Mouse (Mus musculus) spleen, embryonic (tissue): ENCODE data around the gene Lpin3.

ENCODE experiments used
- CTCF ChIA-PET: fragments of 350-600 bp; sonication (Branson Sonifier 250); formaldehyde crosslinking; loops from one replicate; lab custom pipeline; 2022; lab: Charles Lee

Gene Lpin3

DNA sequence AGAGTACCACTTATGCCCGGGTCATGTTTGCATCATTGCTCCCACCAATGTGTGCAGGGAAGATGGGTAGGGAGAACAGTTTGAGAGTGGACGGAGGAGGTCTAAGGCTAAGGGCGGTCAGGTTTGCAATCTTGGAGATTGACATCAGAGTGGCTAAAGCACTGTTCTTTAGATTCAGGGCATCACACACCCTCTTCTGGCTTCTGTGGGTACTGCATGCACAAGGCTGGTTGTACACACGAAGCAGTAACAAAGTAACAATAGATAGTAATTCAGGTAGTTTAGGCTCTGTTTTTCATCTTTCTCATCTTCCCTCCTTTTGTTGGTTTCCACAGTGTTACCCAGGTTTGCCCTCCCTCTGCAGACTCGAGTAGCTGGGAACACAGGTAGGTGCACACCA is 50.9 kb downstream of the Lpin3 start:
- CTCF ChIA-PET: no interaction called here

DNA sequence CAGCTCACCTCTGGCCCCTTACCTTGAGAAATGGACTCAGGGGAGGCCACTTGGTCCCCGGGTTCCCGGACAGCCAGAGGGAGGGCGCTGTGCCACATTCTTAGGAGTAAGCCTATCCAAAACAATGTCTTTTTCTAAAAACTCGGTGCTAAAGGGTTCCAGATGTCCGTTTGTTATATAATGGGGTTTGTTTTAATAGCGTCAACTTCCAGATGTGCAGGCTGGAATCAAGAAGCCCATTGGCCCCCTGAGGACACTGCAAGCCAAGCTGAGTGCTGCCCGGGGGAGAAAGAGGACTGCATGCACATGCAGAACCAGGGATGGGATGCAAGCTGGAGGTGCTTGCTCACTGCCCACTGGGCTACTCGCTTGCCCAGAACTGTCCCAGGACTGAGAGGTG is 51.9 kb downstream of the Lpin3 start:
- CTCF ChIA-PET: no interaction called here

DNA sequence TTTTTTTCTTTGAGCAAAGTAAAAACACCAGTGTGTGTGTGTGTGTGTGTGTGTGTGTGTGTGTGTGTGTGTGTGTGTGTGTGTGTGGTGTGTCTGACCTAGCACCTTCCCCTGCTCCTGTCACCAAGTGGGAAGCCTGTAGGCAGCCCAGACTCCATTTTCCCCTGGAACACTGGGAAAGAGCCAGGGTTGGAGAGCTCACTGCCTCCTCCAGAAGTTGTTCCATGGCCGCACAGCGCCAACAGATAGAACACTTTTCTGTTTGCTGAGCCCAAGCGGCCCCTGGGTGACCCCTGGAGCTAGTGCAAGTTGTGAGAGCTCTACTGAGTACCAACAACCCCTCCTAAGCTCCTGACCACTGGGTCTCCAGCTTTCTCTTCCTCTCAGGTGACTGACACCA is 52.5 kb downstream of the Lpin3 start:
- CTCF ChIA-PET: no interaction called here

DNA sequence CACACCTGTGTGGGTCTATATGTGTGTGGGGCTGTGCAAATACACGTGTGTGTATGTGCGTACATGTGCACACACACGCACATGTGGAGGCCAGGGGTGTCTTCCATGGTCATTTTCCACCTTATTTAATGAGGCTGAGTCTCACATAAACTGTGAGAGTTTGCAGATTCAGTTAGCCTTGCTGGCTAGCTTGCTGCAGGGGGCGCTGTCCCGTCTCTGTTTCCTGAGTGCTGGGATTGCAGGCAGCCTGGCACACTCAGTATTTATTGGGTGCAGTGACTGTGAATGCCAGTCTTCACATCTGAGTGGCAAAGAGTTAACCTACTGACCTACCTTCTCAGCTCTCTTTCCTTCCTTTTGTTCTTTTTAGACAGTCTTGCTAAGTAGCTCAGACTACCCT is 53.4 kb downstream of the Lpin3 start:
- CTCF ChIA-PET: no interaction called here

DNA sequence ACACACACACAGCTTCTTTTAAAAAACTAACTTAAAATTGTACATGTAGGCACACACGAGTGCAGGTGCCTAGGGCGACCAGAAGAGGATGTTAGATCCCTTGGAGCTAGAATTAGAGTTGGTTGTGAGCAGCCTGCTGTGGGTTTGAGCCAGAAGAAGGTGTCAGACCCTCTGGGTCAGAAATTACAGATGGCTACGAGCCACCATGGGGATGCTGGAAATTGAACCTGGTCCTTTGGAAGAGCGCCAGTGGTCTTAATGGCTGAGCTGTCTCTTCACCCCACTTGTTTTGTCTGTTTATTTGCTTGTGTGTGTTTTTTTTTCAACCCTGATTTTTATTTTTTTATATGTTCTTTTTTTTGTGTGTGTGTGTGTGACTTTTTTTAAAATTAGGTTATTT is 54.0 kb downstream of the Lpin3 start:
- CTCF ChIA-PET: no interaction called here

DNA sequence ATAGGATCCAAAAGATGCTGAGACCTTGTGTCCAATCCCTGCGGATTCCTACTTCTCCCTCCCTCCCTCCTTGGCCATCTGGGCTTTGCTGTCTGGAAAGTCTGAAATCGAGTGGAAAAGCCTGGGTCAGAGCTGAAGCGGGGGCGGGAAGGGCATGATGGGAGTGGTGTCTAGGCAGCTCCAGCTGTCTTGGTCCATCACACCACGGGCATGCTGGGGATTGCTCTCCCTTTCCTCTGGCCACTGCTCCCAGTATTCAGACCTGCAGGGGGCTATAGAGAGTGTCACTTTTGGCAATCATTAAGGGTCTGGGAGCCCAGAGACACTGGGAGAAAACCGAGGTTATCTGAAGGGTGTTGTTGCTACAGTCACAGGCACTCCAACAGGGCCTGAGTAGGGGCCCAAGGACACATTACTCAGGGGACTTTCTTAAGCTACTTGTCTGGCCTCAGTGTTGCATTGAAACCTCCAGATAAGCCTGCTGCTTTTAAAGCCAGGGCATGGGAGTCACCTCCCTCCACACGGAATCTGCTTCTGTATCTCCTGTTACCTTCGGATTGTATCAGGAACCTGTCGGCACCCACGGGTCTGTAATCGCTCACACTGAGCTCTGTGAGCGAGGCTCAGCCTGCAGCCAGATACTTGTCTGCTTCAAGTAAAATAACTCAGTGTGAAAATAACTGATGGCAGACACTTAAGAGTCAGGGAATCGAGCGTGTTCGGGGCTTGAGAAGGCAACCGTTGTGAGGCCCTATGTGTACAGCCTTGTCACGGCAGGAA is 60.6 kb downstream of the Lpin3 start:
- CTCF ChIA-PET: no interaction called here

DNA sequence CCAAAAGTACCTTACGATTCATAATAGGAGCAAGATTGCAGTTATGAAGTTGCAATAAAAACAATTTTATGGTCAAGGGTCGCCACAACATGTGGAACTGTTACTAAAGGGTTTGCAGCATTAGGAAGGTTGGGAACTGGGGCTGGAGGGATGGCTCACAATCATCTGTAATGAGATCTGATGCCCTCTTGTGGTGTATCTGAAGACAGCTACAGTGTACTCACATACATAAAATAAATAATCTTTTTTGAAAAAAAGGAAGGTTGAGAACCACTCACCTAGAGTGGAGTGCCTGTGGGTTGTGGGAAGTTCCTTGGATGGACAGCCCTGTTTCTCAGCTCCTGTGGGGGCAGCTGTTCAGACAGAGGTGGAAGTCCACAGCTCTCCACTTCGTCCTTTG is 62.0 kb downstream of the Lpin3 start:
- CTCF ChIA-PET: no interaction called here

DNA sequence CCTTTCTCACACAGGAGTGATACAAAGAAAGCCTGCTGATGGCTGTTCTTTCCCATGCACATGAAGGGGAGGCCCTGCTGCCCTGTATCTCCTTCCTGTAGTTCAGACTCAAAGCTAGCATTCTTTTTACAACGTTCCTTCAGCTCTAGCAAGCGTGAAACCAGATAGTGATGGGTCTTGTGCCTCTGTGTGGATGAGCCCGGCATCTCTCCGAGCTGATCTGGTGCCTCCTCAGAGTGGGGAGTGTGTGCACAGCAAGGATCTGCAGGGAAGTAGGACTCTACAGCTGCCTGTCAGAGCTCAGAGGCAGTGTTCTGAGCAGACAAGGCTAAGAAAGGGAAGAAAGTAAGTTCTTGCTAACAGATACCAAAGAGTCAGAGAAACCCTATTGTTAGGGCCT is 71.1 kb downstream of the Lpin3 start:
- CTCF ChIA-PET: no interaction called here

DNA sequence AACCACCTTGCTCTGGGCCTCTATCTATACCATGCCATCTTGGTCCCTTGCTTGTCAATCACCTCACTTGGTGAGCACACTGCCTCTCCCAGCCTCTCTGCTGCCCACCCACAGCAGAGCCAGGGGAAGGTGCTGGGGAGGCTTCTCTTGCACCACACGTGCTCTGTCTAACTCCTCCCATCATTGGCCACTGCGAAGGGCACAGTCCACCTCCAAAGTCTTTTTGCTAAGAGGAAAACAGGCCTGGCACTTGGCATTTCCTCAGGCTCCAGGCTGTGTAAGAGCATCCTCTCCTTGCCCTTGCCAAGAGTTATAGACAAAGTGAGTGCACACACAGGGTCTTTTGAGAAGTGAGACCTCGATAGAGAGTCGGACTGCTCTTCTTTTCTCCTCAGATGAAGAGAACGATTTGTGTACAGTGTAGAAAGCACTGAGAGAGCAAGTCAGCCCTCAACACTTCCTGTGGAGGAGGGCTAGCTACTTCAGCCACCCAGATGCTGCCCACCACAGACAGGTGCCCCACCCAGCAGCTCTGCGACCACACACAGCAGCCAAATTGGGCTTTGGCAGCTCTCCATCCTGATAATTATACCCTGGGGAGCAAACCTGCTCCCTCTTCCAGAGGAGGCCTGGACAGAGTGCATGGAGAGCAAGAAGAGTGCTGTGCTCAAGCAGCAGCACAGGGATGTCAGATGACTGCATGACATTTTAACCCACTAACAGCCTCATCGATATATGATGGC is 72.8 kb downstream of the Lpin3 start:
- CTCF ChIA-PET: no interaction called here

DNA sequence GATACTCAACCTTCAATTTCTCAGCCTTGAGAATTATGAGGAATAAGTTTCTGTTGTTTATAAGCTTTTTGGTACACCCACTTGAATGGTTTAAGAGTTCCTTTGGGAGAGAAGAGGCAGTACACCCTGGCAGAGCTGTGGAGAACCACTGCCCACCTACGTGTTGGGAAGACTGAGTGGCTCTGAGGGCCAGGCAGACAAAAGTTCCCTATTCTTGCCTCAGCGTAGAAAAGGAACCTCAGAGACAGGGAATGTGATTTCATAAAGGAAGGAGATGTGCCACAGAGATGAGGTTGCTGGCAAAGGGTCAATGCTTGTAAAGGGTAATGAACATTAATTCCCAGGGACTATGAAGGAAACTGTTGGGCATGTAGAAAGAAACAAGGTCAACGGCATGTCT is 74.1 kb downstream of the Lpin3 start:
- CTCF ChIA-PET: no interaction called here

DNA sequence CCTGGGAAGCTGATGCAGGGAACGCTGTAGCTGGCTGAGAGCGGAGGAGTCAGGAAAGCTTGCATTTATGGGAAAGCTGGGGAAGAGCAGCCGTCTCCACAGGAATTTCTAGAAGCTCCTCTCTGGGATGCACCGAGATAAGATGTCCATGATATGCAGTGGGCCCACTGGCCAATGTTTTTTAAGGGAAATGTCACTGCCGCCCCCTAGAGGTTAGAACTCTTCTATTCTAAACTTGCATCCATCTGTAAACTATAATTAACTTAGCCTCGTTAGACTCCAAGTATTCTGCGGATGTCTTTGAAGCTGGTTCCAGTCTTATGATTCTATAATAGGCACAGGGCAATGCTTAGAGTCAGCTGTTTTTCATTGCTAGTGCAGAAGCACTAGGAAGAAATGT is 74.9 kb downstream of the Lpin3 start:
- CTCF ChIA-PET: no interaction called here
